Mouse (Mus musculus) heart, embryonic 15.5 days (tissue): ENCODE results near the gene Ifrd2. TPM values are rescaled to one million over a fixed set of nuclear protein-coding genes. Genes with fewer than 3 reads are reported as not detected.

Experiments
- ATAC-seq: fragments of 200-750 bp; cut with Nextera tagmentation; replicated peaks from 2 replicates; pipeline ENCODE4 v1.8.0; 2017; ENCODE audit warnings: low read depth, moderate TSS enrichment; ENCODE audit not compliant: insufficient number of reproducible peaks, insufficient read depth, low FRiP score
- H3K27ac ChIP-seq: fragments of 300-500 bp; sonication (generic); 2 replicates; pipeline ENCODE4 v1.5.1; 2015; ENCODE audit warnings: mild to moderate bottlenecking, inconsistent platforms
- H3K27me3 ChIP-seq: fragments of 300-500 bp; sonication (generic); 2 replicates; pipeline ENCODE4 v1.6.1; 2015; ENCODE audit warnings: inconsistent platforms
- H3K36me3 ChIP-seq: fragments of 300-500 bp; sonication (generic); 2 replicates; pipeline ENCODE4 v1.6.1; 2015; ENCODE audit warnings: mild to moderate bottlenecking, inconsistent platforms
- H3K4me1 ChIP-seq: fragments of 300-500 bp; sonication (generic); replicated peaks from 2 replicates; pipeline ENCODE4 v1.6.1; 2015; ENCODE audit warnings: inconsistent platforms
- H3K4me2 ChIP-seq: fragments of 300-500 bp; sonication (generic); 2 replicates; pipeline ENCODE4 v1.6.1; 2015; ENCODE audit warnings: inconsistent platforms, mild to moderate bottlenecking, moderate library complexity
- H3K4me3 ChIP-seq: fragments of 300-500 bp; sonication (generic); 2 replicates; pipeline ENCODE4 v1.5.1; 2015; ENCODE audit warnings: mild to moderate bottlenecking, inconsistent platforms
- H3K9ac ChIP-seq: fragments of 300-500 bp; sonication (generic); 2 replicates; pipeline ENCODE4 v1.6.1; 2015; ENCODE audit warnings: mild to moderate bottlenecking, inconsistent platforms
- H3K9me3 ChIP-seq: fragments of 300-500 bp; sonication (generic); replicated peaks from 2 replicates; pipeline ENCODE4 v1.6.1; 2016; ENCODE audit warnings: inconsistent platforms
- WGBS: fragments of 180-500 bp; shearing (Covaris S2); methylation state at CpG from one replicate; pipeline ENCODE4 v1.1.7; 2015; ENCODE audit warnings: mixed read lengths; 5-methylcytosine and 5-hydroxymethylcytosine counted together
- polyA plus RNA-seq: library from polyadenylated mRNA; unstranded; fragments of >200 nt; fragmentation: Nextera tagmentation; extraction: Ambion mirVana; gene quantifications from 2 replicates; pipeline ENCODE4 v1.2.1, GENCODE M21; 2015

Gene Ifrd2
- polyA plus RNA-seq, 1 experiment from 2014 or later: 31.7 TPM

DNA sequence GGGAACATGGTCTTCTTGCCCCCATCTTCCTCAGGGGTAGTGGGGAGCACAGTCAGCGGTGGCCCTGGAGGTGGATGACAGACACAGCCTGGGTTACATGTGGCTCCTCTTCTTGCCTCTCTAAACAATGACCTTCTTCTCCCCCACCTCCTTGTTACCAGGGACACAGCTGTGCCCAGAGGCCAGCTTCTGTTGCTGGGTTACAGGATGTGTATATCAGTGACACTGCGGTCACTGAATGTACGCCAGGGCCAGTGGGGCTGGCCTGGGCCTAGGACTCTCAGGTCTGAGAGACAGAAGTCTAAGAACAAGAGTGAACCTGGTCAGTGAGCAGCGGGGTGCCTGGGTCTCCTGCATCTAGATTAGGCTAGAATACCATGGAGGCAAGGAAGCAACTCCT is 27.6 kb downstream of the Ifrd2 start:
- ATAC-seq: no peak
- peaks cover 67% of the 10 kb centered on the region for H3K4me1 ChIP-seq
- H3K9me3 ChIP-seq: no peaks in the 10 kb centered on the region
- peaks cover 49% of the 10 kb centered on the region for H3K36me3 ChIP-seq
- peak overlapping the region; percentile 92; the same call in 1 of the 2 replicates for H3K27ac ChIP-seq
- WGBS: 67% methylated on average over 4 of the region's 4 CpGs
- H3K9ac ChIP-seq: no peak overlapping the region; the same call in 1 of the 2 replicates
- no peak overlapping the region for H3K4me2 ChIP-seq
- no peaks in the 10 kb centered on the region for H3K27me3 ChIP-seq
- H3K4me3 ChIP-seq: no peak overlapping the region

- Histone ChIP-seq H3K9ac (no peak overlapping the region), H3K27ac (peak overlapping the region; percentile 97)
Observed at GRCm38 (mm10) chr9:107617461-107617860, 30.0 kb downstream of the Ifrd2 start.

DNA sequence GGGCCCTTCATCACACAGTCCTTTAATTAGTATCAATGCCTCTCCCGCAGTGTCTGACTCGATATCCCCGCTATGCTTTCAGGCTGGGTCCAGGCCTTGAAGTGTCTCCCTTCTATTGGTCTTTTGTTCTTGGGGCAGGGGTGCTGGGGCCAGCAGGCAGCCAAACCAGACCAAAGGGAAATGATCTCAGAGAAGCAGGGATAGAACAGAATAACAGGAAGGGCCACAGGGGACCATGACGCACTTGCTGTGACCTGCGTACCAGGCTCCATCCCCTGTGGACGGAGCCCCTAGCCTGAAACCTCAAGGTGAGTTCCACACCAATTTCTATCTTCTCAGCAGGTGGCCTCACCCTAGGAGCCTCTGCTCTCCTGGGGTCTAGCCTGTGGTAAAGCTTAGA is 30.7 kb downstream of the Ifrd2 start:
- Histone ChIP-seq H3K4me3 (no peak overlapping the region), H3K36me3 (peaks cover 66% of the 10 kb centered on the region), H3K27me3 (no peaks in the 10 kb centered on the region), H3K9me3 (no peaks in the 10 kb centered on the region), H3K4me2 (0 out of 2 replicates have a peak overlapping the region, but pooled peaks have one; percentile 3), H3K4me1 (peaks cover 65% of the 10 kb centered on the region), H3K9ac (peak overlapping the region; percentile 28; the same call in 1 of the 2 replicates), H3K27ac (peak overlapping the region; percentile 97)
- no peak for ATAC-seq
- WGBS: 59% methylated on average over 6 of the region's 6 CpGs

More at GRCm38 (mm10) chr9:107617461-107617860, 30.0 kb downstream of the Ifrd2 start:
- Histone ChIP-seq H3K9me3 (no peaks in the 10 kb centered on the region), H3K4me1 (peaks cover 69% of the 10 kb centered on the region), H3K27me3 (no peaks in the 10 kb centered on the region), H3K4me3 (no peak overlapping the region), H3K36me3 (peaks cover 60% of the 10 kb centered on the region), H3K4me2 (no peak overlapping the region)
- no peak for ATAC-seq
- WGBS: 79% methylated on average over 2 of the region's 2 CpGs

GRCm38 (mm10) chr9:107618778-107619545 is 31.5 kb downstream of the Ifrd2 start:
- Histone ChIP-seq H3K27ac (peak overlapping the region; percentile 97), H3K27me3 (no peaks in the 10 kb centered on the region), H3K9me3 (no peaks in the 10 kb centered on the region), H3K4me3 (no peak overlapping the region), H3K4me2 (0 out of 2 replicates have a peak overlapping the region, but pooled peaks have one; percentile 23), H3K36me3 (peaks cover 63% of the 10 kb centered on the region), H3K4me1 (peaks cover 66% of the 10 kb centered on the region), H3K9ac (peak overlapping the region; percentile 28)
- ATAC-seq: peak; percentile 83
- 12% methylated on average over 13 of the region's 13 CpGs for WGBS

GRCm38 (mm10) chr9:107619546-107619879 is 32.1 kb downstream of the Ifrd2 start:
- Histone ChIP-seq H3K4me1 (peaks cover 68% of the 10 kb centered on the region), H3K27me3 (no peaks in the 10 kb centered on the region), H3K4me3 (peak overlapping the region; percentile 0; the same call in 1 of the 2 replicates), H3K9ac (peak overlapping the region; percentile 22; the same call in 1 of the 2 replicates), H3K4me2 (peak overlapping the region; percentile 38), H3K27ac (peak overlapping the region; percentile 97), H3K36me3 (peaks cover 57% of the 10 kb centered on the region), H3K9me3 (no peaks in the 10 kb centered on the region)
- 27% methylated on average over 13 of the region's 13 CpGs for WGBS
- peak; percentile 68; the same call in 1 of the 2 replicates for ATAC-seq

- Histone ChIP-seq H3K9ac (no peak overlapping the region), H3K27me3 (no peaks in the 10 kb centered on the region), H3K4me3 (no peak overlapping the region), H3K4me2 (no peak overlapping the region), H3K4me1 (peaks cover 73% of the 10 kb centered on the region), H3K36me3 (peaks cover 49% of the 10 kb centered on the region), H3K9me3 (no peaks in the 10 kb centered on the region), H3K27ac (peak overlapping the region; percentile 97)
- no peak for ATAC-seq
Observed at GRCm38 (mm10) chr9:107620954-107621353, 33.5 kb downstream of the Ifrd2 start.

DNA sequence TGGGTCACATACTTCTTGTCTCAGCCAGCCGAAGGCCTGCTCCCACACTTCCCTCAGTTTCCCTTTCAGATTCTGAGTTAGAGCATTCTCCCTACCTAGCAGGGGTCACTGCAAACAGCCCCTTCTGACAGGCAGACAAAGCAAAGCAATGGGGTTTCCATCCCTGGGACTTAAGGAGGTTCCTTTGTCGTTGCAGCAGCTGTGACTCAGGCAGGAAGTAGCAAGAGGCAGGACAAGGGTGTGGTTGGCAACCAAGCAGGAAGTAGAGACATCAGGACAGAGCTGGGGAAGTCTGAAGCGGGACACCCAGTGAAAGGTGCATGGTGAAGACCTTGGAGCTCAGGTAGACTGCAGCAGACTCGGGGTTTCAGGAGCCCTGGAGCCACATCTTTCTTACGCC is 37.1 kb downstream of the Ifrd2 start:
- no peak for ATAC-seq
- WGBS: 63% methylated on average over 5 of the region's 5 CpGs
- no peaks in the 10 kb centered on the region for H3K27me3 ChIP-seq
- H3K4me3 ChIP-seq: no peak overlapping the region
- peak overlapping the region; percentile 89 for H3K27ac ChIP-seq
- H3K9ac ChIP-seq: 0 out of 2 replicates have a peak overlapping the region, but pooled peaks have one; percentile 27
- H3K36me3 ChIP-seq: peaks cover 28% of the 10 kb centered on the region
- peaks cover 89% of the 10 kb centered on the region for H3K4me1 ChIP-seq
- peak overlapping the region; percentile 12; the same call in 1 of the 2 replicates for H3K4me2 ChIP-seq
- H3K9me3 ChIP-seq: no peaks in the 10 kb centered on the region

DNA sequence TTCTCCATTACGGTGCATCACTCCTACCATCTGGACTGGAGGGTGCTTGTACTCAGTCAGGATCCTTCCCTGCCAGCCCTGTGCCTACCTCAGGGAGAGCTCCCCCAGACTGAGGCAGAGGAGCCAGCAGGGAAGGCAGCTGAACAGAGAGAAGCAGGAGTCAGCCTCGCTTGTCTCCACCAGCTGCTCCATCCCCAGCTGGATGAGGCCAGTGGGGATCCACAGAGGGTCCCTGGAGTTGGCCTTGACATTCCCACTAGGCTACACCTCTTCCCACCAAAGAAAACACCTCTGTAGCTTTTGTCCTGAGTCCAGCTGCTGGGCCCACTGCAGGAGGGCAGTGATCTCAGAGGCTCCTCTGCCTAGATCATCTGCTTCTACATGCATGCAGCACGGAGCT is 37.5 kb downstream of the Ifrd2 start:
- H3K9me3 ChIP-seq: no peaks in the 10 kb centered on the region
- peak overlapping the region; percentile 25 for H3K9ac ChIP-seq
- peak overlapping the region; percentile 89 for H3K27ac ChIP-seq
- peak overlapping the region; percentile 12; the same call in 1 of the 2 replicates for H3K4me2 ChIP-seq
- peaks cover 89% of the 10 kb centered on the region for H3K4me1 ChIP-seq
- H3K4me3 ChIP-seq: no peak overlapping the region
- 85% methylated on average over 3 of the region's 3 CpGs for WGBS
- no peaks in the 10 kb centered on the region for H3K27me3 ChIP-seq
- ATAC-seq: no peak
- H3K36me3 ChIP-seq: peaks cover 26% of the 10 kb centered on the region

DNA sequence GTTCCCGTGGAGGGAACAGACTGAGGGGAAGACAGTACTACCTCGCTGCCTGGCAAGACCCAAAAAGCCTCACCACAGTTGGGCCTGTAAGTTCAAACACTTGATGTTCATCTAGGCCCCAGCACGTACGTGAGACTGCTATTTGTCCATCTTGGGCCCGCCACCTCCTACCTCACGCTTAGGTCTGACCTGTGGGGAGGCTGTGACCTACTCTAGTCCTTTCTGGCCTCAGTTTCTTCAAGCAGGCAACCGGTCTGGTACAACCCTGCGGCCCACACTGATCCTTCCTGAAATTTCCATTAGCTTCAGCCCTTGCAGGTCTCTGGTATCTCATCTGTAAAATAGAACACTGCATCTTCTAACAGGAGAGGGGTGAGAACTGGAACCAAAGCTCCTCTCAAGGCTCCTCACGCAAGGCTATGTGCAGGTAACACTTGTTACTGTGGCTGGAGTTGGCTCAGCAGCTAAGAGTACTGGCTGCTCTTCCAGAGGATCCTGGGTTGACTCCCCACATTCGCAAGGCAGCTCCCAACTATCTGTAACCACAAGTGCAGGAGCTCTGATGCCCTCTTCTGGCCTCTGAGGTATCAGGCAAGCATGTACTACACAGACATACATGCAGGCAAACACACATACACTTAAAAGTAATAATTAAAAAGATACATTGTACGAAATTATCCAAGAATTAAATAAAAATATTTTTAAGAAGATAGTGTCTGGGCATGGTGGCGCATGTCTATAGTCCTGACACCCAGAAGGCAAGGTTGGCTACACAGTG is 38.1 kb downstream of the Ifrd2 start:
- 88% methylated on average over 12 of the region's 12 CpGs for WGBS
- H3K27me3 ChIP-seq: no peaks in the 10 kb centered on the region
- H3K4me1 ChIP-seq: peaks cover 89% of the 10 kb centered on the region
- no peaks in the 10 kb centered on the region for H3K9me3 ChIP-seq
- peak overlapping the region; percentile 25; the same call in 1 of the 2 replicates for H3K9ac ChIP-seq
- H3K4me2 ChIP-seq: peak overlapping the region; percentile 94; the same call in 1 of the 2 replicates
- peaks cover 20% of the 10 kb centered on the region for H3K36me3 ChIP-seq
- no peak for ATAC-seq
- peak overlapping the region; percentile 89 for H3K27ac ChIP-seq
- no peak overlapping the region for H3K4me3 ChIP-seq

DNA sequence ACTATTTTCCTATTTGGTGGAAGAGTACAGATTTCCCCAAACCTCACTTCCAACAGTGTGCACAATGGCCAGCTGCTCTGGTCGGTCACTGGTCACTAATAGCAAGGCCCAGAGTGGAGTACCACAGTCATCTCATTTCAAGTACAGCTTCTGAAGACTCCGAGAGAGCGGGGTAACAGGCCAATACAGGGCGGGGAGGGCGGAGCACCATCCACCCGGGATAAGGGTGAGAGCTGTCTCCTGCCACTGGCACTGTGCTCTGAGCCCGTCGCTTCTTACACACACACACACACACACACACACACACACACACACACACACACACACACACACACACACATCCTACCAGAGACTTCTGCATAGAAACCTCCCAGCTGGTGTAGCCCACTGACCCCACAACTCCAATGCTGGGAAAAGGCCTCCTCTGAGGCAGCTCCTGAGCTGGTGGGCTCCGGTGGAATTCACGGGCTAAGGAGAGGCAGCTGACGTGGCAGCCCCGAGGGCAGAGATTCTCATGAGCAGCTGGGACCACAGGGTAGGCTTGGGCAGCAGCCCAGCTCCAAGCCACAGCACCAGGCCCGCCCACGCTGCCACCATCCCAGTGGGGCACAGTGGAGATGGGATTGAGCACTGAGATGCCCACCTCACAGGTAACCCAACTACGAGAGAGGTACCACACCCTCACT is 38.9 kb downstream of the Ifrd2 start:
- Histone ChIP-seq H3K27me3 (no peaks in the 10 kb centered on the region), H3K4me3 (peak overlapping the region; percentile 13), H3K9ac (peak overlapping the region; percentile 44), H3K4me2 (peak overlapping the region; percentile 94), H3K4me1 (peaks cover 90% of the 10 kb centered on the region), H3K36me3 (peaks cover 20% of the 10 kb centered on the region), H3K27ac (peak overlapping the region; percentile 89), H3K9me3 (no peaks in the 10 kb centered on the region)
- no peak; the same call in 1 of the 2 replicates for ATAC-seq
- 47% methylated on average over 15 of the region's 15 CpGs for WGBS

- H3K4me3 ChIP-seq: peak overlapping the region; percentile 13
- H3K9ac ChIP-seq: peak overlapping the region; percentile 44
- no peaks in the 10 kb centered on the region for H3K9me3 ChIP-seq
- WGBS: 6% methylated on average over 2 of the region's 2 CpGs
- peak overlapping the region; percentile 89 for H3K27ac ChIP-seq
- peaks cover 90% of the 10 kb centered on the region for H3K4me1 ChIP-seq
- no peaks in the 10 kb centered on the region for H3K27me3 ChIP-seq
- H3K4me2 ChIP-seq: peak overlapping the region; percentile 94
- H3K36me3 ChIP-seq: peaks cover 19% of the 10 kb centered on the region
- ATAC-seq: peak; percentile 59
Observed at GRCm38 (mm10) chr9:107626844-107627277, 39.4 kb downstream of the Ifrd2 start.
